Mouse (Mus musculus) forebrain, embryonic 16.5 days (tissue): Measurements from ENCODE around the gene Etv1. TPM values are rescaled to one million over a fixed set of nuclear protein-coding genes. Genes with fewer than 3 reads are reported as not detected.

Experiments used
- ATAC-seq: fragments of 200-750 bp; cut with Nextera tagmentation; 2 replicates; pipeline ENCODE4 v1.8.0; 2017; ENCODE audit warnings: mild to moderate bottlenecking, moderate library complexity
- H3K27ac ChIP-seq: fragments of 300-500 bp; sonication (generic); 2 replicates; pipeline ENCODE4 v1.5.1; 2014; ENCODE audit warnings: low read length, control low read depth
- H3K27me3 ChIP-seq: fragments of 300-500 bp; sonication (generic); replicated peaks from 2 replicates; pipeline ENCODE4 v1.6.1; 2014; ENCODE audit warnings: low read length; ENCODE audit not compliant: control insufficient read depth, insufficient read depth
- H3K36me3 ChIP-seq: fragments of 300-500 bp; sonication (generic); 2 replicates; pipeline ENCODE4 v1.6.1; 2014; ENCODE audit not compliant: control insufficient read depth, insufficient read depth
- H3K4me1 ChIP-seq: fragments of 300-500 bp; sonication (generic); replicated peaks from 2 replicates; pipeline ENCODE4 v1.6.1; 2014; ENCODE audit warnings: low read length; ENCODE audit not compliant: control insufficient read depth, insufficient read depth
- H3K4me2 ChIP-seq: fragments of 300-500 bp; sonication (generic); 2 replicates; pipeline ENCODE4 v1.6.1; 2014; ENCODE audit warnings: mild to moderate bottlenecking, low read length, control low read depth
- H3K4me3 ChIP-seq: fragments of 300-500 bp; sonication (generic); replicated peaks from 2 replicates; pipeline ENCODE4 v1.5.1; 2014; ENCODE audit warnings: mild to moderate bottlenecking, low read length, control low read depth
- H3K9ac ChIP-seq: fragments of 300-500 bp; sonication (generic); replicated peaks from 2 replicates; pipeline ENCODE4 v1.6.1; 2014; ENCODE audit warnings: low read depth, low read length, control low read depth
- H3K9me3 ChIP-seq: fragments of 300-500 bp; sonication (generic); 2 replicates; pipeline ENCODE4 v1.6.1; 2016; ENCODE audit warnings: low read length; ENCODE audit not compliant: control insufficient read depth
- WGBS: fragments of 180-500 bp; shearing (Covaris S2); extraction: QIAGEN DNeasy Blood & Tissue Kit; methylation state at CpG from one replicate; pipeline ENCODE4 v1.1.7; 2014; 5-methylcytosine and 5-hydroxymethylcytosine counted together
- polyA plus RNA-seq: library from polyadenylated mRNA; unstranded; fragments of >200 nt; fragmentation: Nextera tagmentation; extraction: Ambion mirVana; gene quantifications from 2 replicates; pipeline ENCODE4 v1.2.1, GENCODE M21; 2015

Gene Etv1
- 40.5 and 44.0 TPM in 2 replicates for polyA plus RNA-seq

- Histone ChIP-seq H3K4me1 (peaks cover 12% of the 10 kb centered on the region), H3K9me3 (no peaks in the 10 kb centered on the region), H3K4me3 (peak within 1 kb of the TSS; percentile 57), H3K27me3 (no peaks in the 10 kb centered on the region), H3K36me3 (no peaks in the 10 kb centered on the region), H3K9ac (peak within 1 kb of the TSS; percentile 59), H3K27ac (peak within 1 kb of the TSS; percentile 75), H3K4me2 (peak within 1 kb of the TSS; percentile 78)
- ATAC-seq = peak; percentile 41
- 0% methylated on average over 20 of the region's 20 CpGs for WGBS
Observed at GRCm38 (mm10) chr12:38779186-38779777, at the start of gene Etv1. Etv1 (plus strand) TSS chr12:38779380.

- Histone ChIP-seq H3K4me3 (no peak overlapping the region), H3K4me2 (no peak overlapping the region), H3K4me1 (no peaks in the 10 kb centered on the region), H3K9ac (no peak overlapping the region), H3K27me3 (no peaks in the 10 kb centered on the region), H3K27ac (no peak overlapping the region), H3K36me3 (no peaks in the 10 kb centered on the region), H3K9me3 (no peaks in the 10 kb centered on the region)
- no peak for ATAC-seq
- 81% methylated on average over 3 of the region's 3 CpGs for WGBS
Observed at GRCm38 (mm10) chr12:38729661-38730060, 49.5 kb upstream of the Etv1 start.

- Histone ChIP-seq H3K4me3 (no peak overlapping the region), H3K27me3 (no peaks in the 10 kb centered on the region), H3K4me2 (no peak overlapping the region), H3K9me3 (no peaks in the 10 kb centered on the region), H3K9ac (no peak overlapping the region), H3K4me1 (no peaks in the 10 kb centered on the region), H3K36me3 (no peaks in the 10 kb centered on the region), H3K27ac (no peak overlapping the region)
- ATAC-seq = no peak
- WGBS = 98% methylated on average over 2 of the region's 2 CpGs
Observed at GRCm38 (mm10) chr12:38730791-38731190, 48.4 kb upstream of the Etv1 start.

DNA sequence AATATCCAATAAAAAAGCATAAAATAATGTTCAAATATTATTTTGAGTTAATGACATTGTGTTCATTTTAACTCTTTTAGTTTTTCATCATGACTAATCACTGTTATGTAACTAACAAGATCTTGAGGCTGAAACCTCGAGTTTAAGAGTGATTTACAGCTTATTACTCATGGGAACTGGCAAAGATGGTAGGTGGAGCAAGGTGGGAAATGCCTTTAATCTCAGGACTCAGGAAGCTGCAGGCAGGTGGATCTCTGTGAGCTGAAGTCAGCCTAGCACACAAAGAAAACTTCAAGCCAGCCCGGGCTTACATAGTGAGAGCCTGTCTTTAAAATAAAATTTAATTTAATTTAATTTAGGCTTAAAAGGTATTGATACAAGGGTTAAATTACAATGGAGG lies 19.9 kb upstream of the Etv1 start:
- H3K4me1 ChIP-seq = no peaks in the 10 kb centered on the region
- no peaks in the 10 kb centered on the region for H3K27me3 ChIP-seq
- H3K36me3 ChIP-seq = no peaks in the 10 kb centered on the region
- WGBS = 50% methylated on average over 2 of the region's 2 CpGs
- no peak overlapping the region for H3K4me3 ChIP-seq
- H3K27ac ChIP-seq = no peak overlapping the region
- no peak overlapping the region for H3K4me2 ChIP-seq
- no peak for ATAC-seq
- no peak overlapping the region for H3K9ac ChIP-seq
- H3K9me3 ChIP-seq = no peaks in the 10 kb centered on the region

- Histone ChIP-seq H3K4me2 (no peak overlapping the region), H3K27ac (no peak overlapping the region), H3K4me3 (no peak overlapping the region), H3K36me3 (no peaks in the 10 kb centered on the region), H3K4me1 (peaks cover 10% of the 10 kb centered on the region), H3K9ac (no peak overlapping the region), H3K27me3 (no peaks in the 10 kb centered on the region), H3K9me3 (no peaks in the 10 kb centered on the region)
- no peak for ATAC-seq
- 81% methylated on average over 7 of the region's 7 CpGs for WGBS
Observed at GRCm38 (mm10) chr12:38777316-38777715, 1.9 kb upstream of the Etv1 start.

DNA sequence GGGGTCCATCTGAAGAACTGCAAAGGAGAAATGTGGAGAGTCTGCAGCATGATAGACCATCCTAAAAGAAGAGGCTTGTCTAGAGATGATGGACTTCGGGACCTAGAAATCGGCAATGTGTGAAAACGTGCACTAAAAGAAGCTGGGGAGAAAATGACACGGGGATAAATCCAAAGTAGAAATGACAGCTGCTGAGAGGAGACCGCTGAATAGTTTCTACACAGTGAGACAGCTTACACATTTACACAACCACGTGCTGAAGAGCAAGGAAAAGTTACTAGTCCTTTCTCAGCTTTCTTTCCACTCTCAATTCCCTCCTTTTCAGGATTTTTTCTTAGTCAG lies 1.3 kb upstream of the Etv1 start:
- ATAC-seq = no peak
- H3K27me3 ChIP-seq = no peaks in the 10 kb centered on the region

DNA sequence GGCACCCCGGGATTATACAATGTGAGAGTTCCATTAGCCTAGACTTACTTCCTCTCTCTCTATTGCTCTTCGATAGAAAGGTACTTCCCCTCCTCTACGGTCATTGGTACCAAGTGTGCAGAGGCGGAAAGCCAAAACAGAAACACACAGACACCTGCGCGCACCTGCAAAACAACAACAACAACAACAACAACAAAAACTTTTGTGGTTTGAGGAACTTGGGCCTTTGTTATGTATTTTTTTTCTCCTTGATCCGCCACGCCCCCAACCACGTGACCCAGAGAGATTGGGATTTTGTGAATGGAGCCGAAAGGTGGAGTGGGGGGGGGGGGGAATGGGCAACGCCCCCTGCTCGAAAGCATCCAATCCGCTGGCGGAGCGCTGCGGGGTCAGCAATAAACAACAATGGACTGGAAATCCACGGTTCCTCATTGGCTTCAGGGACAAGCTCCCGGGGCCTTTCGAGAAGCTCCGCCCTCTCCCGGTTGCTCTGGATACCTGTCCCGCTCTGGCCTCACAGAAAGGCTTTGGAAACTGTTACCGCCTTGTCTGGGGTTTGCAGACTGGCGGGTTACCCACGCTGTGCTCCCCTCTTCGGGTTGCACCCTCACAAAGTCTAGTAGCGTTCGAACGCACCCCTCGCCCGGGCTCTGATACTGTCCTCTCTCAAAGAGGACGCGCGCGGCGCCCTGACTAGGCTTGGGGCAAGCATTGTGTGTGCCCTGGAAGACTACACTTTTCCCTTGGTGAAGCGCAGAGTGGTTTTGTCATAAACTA lies 693 bp upstream of the Etv1 start:
- ATAC-seq = peak; percentile 93

More for the DNA sequence above, 1.3 kb upstream of the Etv1 start:
- H3K4me3 ChIP-seq = peak overlapping the region; percentile 57
- no peaks in the 10 kb centered on the region for H3K9me3 ChIP-seq
- H3K9ac ChIP-seq = no peak overlapping the region
- no peaks in the 10 kb centered on the region for H3K36me3 ChIP-seq
- H3K4me1 ChIP-seq = peaks cover 10% of the 10 kb centered on the region
- no peak overlapping the region for H3K27ac ChIP-seq
- WGBS = 5% methylated on average over 6 of the region's 6 CpGs
- H3K4me2 ChIP-seq = peak overlapping the region; percentile 78

DNA sequence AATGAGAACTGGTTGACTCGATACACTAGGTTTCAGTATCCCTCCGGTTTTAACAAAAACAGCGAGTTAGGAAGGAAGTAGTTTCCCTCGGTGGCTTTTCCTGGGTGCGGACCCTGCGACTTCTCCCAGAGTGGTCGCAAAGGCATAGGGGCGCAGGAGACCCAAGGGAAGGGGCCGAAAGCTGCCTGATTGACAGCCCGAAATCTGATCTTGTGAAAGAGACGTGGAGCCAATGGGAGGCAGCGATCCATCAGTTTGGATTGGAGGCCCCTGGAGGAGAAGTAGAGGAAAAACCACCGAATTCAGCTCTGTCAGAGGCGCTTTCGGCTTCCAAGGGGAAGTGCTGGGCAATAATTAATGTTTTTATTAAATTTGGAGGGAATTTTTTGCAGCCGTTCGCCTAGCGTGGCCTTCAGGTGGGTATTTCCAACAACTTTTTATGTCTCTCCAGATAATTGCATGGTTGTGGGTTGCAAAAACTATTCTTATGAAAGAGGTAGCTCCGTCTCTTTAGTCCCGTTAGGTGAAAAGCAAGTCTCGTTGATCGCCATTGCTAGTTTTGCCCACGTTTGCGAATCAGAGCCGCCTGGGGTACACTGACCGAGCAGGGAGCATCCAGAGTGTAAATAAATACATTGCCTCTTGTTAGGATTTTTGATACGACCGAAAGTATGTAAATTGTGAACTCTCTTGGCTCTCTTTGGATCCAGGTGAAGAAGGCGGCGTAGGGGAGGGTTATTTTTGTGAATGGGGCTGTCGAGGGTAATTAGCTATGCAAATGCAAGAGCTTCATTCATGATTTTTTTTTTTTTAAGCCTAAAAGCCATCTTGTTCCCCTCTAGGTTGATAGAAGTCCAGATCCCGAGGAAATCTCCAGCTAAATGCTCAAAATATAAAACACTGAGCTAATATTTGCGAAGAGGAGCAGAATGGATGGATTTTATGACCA lies 1.1 kb downstream of the Etv1 start:
- peak overlapping the region; percentile 57 for H3K4me3 ChIP-seq
- no peaks in the 10 kb centered on the region for H3K27me3 ChIP-seq
- no peaks in the 10 kb centered on the region for H3K36me3 ChIP-seq
- WGBS = under 1% methylated on average over 33 of the region's 33 CpGs
- peak; percentile 54 for ATAC-seq
- H3K4me1 ChIP-seq = peaks cover 12% of the 10 kb centered on the region
- H3K9ac ChIP-seq = peak overlapping the region; percentile 59
- H3K4me2 ChIP-seq = peak overlapping the region; percentile 78
- H3K9me3 ChIP-seq = no peaks in the 10 kb centered on the region
- H3K27ac ChIP-seq = peak overlapping the region; percentile 75

More for the DNA sequence above, 693 bp upstream of the Etv1 start:
- Histone ChIP-seq H3K4me3 (peak overlapping the region; percentile 57), H3K9me3 (no peaks in the 10 kb centered on the region), H3K9ac (peak overlapping the region; percentile 59), H3K27me3 (no peaks in the 10 kb centered on the region), H3K4me1 (peaks cover 12% of the 10 kb centered on the region), H3K27ac (peak overlapping the region; percentile 75), H3K36me3 (no peaks in the 10 kb centered on the region), H3K4me2 (peak overlapping the region; percentile 78)
- under 1% methylated on average over 36 of the region's 37 CpGs for WGBS

GRCm38 (mm10) chr12:38780955-38781304 lies 1.8 kb downstream of the Etv1 start:
- Histone ChIP-seq H3K4me2 (peak overlapping the region; percentile 78), H3K36me3 (no peaks in the 10 kb centered on the region), H3K9ac (peak overlapping the region; percentile 59), H3K4me1 (peaks cover 12% of the 10 kb centered on the region), H3K9me3 (no peaks in the 10 kb centered on the region), H3K27me3 (no peaks in the 10 kb centered on the region), H3K27ac (0 out of 2 replicates have a peak overlapping the region, but pooled peaks have one; percentile 33), H3K4me3 (peak overlapping the region; percentile 57)
- WGBS = 2% methylated on average over 11 of the region's 11 CpGs
- ATAC-seq = no peak
